Mouse (Mus musculus): ENCODE data around the gene Kptn. TPM values are rescaled to one million over a fixed set of nuclear protein-coding genes. Genes with fewer than 3 reads are reported as not detected.

The Kptn gene
- polyA plus RNA-seq, 1 experiment from 2014 or later = 39.0 TPM

GRCm38 (mm10) chr7:16129846-16130691 lies 10.4 kb downstream of the Kptn start:
- peak; percentile 79 for ATAC-seq (ENCODE audit: low read depth)
- Histone ChIP-seq H3K9ac (replicated peaks; ENCODE audit: low read depth, low read length) (peak overlapping the region; percentile 73), H3K9me3 (ENCODE audit: control insufficient read depth, low read length) (no peaks in the 10 kb centered on the region), H3K36me3 (ENCODE audit: control insufficient read depth, insufficient read depth, low read length) (no peaks in the 10 kb centered on the region; the same call in 1 of the 2 replicates), H3K27ac (ENCODE audit: low read depth, low read length) (peak overlapping the region; percentile 74), H3K27me3 (ENCODE audit: control insufficient read depth, insufficient read depth, low read length) (no peaks in the 10 kb centered on the region), H3K4me1 (ENCODE audit: control insufficient read depth, insufficient read depth, low read length) (peaks cover 38% of the 10 kb centered on the region), H3K4me3 (ENCODE audit: low read depth, low read length) (peak overlapping the region; percentile 63), H3K4me2 (ENCODE audit: low read depth, low read length) (peak overlapping the region; percentile 67)
- under 1% methylated on average over 31 of the region's 38 CpGs for WGBS

DNA sequence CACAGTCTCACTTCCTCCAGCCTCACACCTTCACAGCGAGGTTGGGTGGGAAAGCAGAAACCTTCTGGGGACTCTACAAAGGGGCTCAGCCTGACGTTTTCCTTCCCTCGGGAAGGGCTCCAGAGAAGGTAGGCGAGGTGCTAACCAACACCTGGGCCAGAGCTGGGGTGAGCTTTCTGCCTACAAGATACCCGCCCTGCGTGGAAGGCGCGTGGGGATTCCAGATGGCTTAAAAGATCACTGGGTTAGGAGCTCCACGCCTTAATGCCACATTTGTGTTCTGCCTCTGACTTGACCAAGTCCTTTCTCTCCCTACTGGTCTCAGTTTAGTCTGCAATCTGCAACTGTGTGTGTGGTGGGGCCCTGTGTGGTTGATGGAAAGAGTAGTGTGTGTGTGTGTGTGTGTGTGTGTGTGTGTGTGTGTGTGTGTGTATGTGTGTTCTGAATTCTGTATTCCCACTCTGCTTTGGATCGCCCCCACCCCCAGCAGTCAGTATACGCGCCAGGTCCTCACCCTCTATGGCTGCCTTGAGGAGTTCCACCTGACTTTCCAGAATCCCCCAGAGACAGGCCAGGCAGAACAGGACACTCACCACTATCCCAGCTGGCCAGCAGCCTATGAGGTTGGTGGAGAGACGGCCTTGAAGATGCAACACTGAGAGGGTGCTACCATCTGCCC lies 11.4 kb downstream of the Kptn start:
- Histone ChIP-seq H3K27me3 (ENCODE audit: control insufficient read depth, insufficient read depth, low read length) (no peaks in the 10 kb centered on the region), H3K36me3 (ENCODE audit: control insufficient read depth, insufficient read depth, low read length) (no peaks in the 10 kb centered on the region; the same call in 1 of the 2 replicates), H3K4me2 (ENCODE audit: low read depth, low read length) (peak overlapping the region; percentile 67), H3K4me3 (ENCODE audit: low read depth, low read length) (peak overlapping the region; percentile 63), H3K4me1 (ENCODE audit: control insufficient read depth, insufficient read depth, low read length) (peaks cover 38% of the 10 kb centered on the region), H3K9ac (replicated peaks; ENCODE audit: low read depth, low read length) (peak overlapping the region; percentile 73), H3K9me3 (ENCODE audit: control insufficient read depth, low read length) (no peaks in the 10 kb centered on the region), H3K27ac (ENCODE audit: low read depth, low read length) (peak overlapping the region; percentile 56; the same call in 1 of the 2 replicates)
- ATAC-seq (ENCODE audit: low read depth) = no peak
- WGBS = 35% methylated on average over 13 of the region's 13 CpGs

- Histone ChIP-seq H3K36me3 (ENCODE audit: control insufficient read depth, insufficient read depth, low read length) (no peaks in the 10 kb centered on the region; the same call in 1 of the 2 replicates), H3K4me2 (ENCODE audit: low read depth, low read length) (peak overlapping the region; percentile 67), H3K9ac (replicated peaks; ENCODE audit: low read depth, low read length) (no peak overlapping the region), H3K9me3 (ENCODE audit: control insufficient read depth, low read length) (no peaks in the 10 kb centered on the region), H3K27me3 (ENCODE audit: control insufficient read depth, insufficient read depth, low read length) (no peaks in the 10 kb centered on the region), H3K4me3 (ENCODE audit: low read depth, low read length) (no peak overlapping the region), H3K27ac (ENCODE audit: low read depth, low read length) (0 out of 2 replicates have a peak overlapping the region, but pooled peaks have one; percentile 16), H3K4me1 (ENCODE audit: control insufficient read depth, insufficient read depth, low read length) (peaks cover 38% of the 10 kb centered on the region)
- WGBS = 11% methylated on average over 7 of the region's 7 CpGs
- ATAC-seq (ENCODE audit: low read depth) = no peak
Measured at GRCm38 (mm10) chr7:16132161-16132581, 12.5 kb downstream of the Kptn start.

DNA sequence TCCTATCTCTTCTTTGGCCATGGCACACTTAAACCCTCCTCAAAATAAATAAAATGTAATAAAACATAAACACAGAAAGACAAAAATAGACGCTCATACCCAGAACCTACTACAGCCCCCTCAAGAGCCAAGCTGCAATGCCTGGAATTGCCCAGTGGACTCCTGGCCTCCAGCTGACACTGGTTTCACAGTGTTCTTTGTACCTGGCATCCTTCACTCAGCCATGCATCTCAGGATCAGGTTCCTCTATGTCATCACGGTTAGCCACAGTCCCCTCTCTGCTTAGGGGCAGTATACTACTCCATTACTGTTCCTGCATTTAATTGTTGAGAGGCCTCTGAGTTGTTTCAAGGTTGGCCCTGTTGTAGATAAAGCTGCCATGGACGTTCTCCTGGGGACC lies 13.2 kb downstream of the Kptn start:
- H3K4me3 ChIP-seq (ENCODE audit: low read depth, low read length) = no peak overlapping the region
- H3K27ac ChIP-seq (ENCODE audit: low read depth, low read length) = no peak overlapping the region
- ATAC-seq (ENCODE audit: low read depth) = no peak
- no peaks in the 10 kb centered on the region for H3K27me3 ChIP-seq (ENCODE audit: control insufficient read depth, insufficient read depth, low read length)
- peaks cover 38% of the 10 kb centered on the region for H3K4me1 ChIP-seq (ENCODE audit: control insufficient read depth, insufficient read depth, low read length)
- H3K9ac ChIP-seq (replicated peaks; ENCODE audit: low read depth, low read length) = no peak overlapping the region
- no peaks in the 10 kb centered on the region for H3K9me3 ChIP-seq (ENCODE audit: control insufficient read depth, low read length)
- no peaks in the 10 kb centered on the region for H3K36me3 ChIP-seq (ENCODE audit: control insufficient read depth, insufficient read depth, low read length)
- H3K4me2 ChIP-seq (ENCODE audit: low read depth, low read length) = no peak overlapping the region
- 69% methylated on average over 3 of the region's 3 CpGs for WGBS

- H3K9me3 ChIP-seq (ENCODE audit: control insufficient read depth, low read length) = no peaks in the 10 kb centered on the region
- H3K4me2 ChIP-seq (ENCODE audit: low read depth, low read length) = peak overlapping the region; percentile 8; the same call in 1 of the 2 replicates
- ATAC-seq (ENCODE audit: low read depth) = no peak
- peak overlapping the region; percentile 52 for H3K27ac ChIP-seq (ENCODE audit: low read depth, low read length)
- no peak overlapping the region for H3K4me3 ChIP-seq (ENCODE audit: low read depth, low read length)
- H3K9ac ChIP-seq (replicated peaks; ENCODE audit: low read depth, low read length) = no peak overlapping the region
- H3K4me1 ChIP-seq (ENCODE audit: control insufficient read depth, insufficient read depth, low read length) = peaks cover 41% of the 10 kb centered on the region
- WGBS = 89% methylated on average over 9 of the region's 9 CpGs
- no peaks in the 10 kb centered on the region for H3K36me3 ChIP-seq (ENCODE audit: control insufficient read depth, insufficient read depth, low read length)
- H3K27me3 ChIP-seq (ENCODE audit: control insufficient read depth, insufficient read depth, low read length) = no peaks in the 10 kb centered on the region
Measured at GRCm38 (mm10) chr7:16133691-16134090, 14.0 kb downstream of the Kptn start.

DNA sequence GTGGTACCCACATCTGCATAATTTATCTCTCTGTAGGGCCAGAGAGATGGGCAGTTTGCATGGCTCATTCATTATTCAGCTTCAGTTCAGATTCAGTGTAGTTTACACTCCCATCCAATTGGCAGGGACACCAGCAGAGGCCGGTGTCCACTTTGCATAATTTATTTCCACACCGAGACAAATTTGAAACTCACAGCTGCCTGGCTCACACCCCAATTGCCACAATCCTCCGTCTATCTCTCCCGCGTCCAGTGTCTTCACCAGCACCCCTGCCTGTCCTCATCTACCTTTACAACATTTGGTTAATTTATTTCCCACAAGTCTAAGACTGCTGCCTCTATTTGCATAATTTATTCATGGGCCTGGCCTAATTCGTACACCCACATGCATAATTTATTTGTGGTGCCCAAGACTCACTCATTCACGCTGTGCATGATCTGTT lies 15.3 kb downstream of the Kptn start:
- Histone ChIP-seq H3K27me3 (ENCODE audit: control insufficient read depth, insufficient read depth, low read length) (no peaks in the 10 kb centered on the region), H3K4me3 (ENCODE audit: low read depth, low read length) (no peak overlapping the region), H3K9me3 (ENCODE audit: control insufficient read depth, low read length) (no peaks in the 10 kb centered on the region), H3K9ac (replicated peaks; ENCODE audit: low read depth, low read length) (no peak overlapping the region), H3K4me2 (ENCODE audit: low read depth, low read length) (peak overlapping the region; percentile 16; the same call in 1 of the 2 replicates), H3K4me1 (ENCODE audit: control insufficient read depth, insufficient read depth, low read length) (peaks cover 35% of the 10 kb centered on the region), H3K27ac (ENCODE audit: low read depth, low read length) (peak overlapping the region; percentile 52; the same call in 1 of the 2 replicates), H3K36me3 (ENCODE audit: control insufficient read depth, insufficient read depth, low read length) (no peaks in the 10 kb centered on the region)
- WGBS = 12% methylated on average over 7 of the region's 7 CpGs
- ATAC-seq (ENCODE audit: low read depth) = peak; percentile 62

DNA sequence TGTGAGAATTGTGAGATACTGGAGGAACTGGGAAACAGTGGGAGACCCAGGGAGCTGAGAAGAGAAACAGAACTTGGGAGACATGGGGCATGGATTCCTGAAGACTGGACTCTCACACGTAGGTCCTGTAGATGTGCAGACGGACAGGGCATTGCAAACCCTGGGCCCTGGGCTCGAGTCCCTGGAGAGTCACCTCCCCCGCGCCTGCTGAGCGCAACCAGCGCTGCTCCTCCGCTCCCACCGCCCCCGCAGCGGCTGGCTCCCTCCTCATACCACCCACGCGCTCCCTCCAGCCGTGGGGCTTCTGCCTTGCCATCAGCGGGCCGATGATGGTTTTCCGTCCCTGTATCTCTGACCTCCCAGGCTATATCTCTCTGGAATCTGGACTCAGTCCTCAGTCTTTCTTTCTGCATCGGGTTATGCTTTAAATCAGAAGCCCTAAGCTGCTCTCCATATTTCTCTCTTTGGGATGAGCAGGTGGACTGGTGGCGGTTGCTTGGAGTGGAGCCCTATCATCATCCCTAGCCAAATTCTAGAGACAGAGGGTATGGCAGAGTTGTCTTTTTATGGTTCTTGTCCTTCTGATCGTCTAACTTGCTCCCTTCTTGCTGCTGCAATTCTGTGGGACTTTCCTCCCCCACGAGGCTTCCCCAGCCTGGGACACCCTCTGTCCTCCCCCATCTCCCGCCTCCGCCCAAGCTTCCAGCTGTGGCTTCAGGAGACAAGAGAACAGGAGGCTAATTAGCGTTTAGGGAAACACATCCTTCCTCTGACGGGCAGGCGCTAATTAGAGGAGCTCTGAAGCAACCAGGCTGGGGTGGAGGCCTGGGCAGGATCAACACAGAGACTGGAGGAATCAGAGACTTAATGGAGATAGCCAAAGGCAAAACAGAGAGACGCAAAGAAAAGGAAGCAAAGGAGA lies 27.1 kb downstream of the Kptn start:
- no peaks in the 10 kb centered on the region for H3K9me3 ChIP-seq (ENCODE audit: control insufficient read depth, low read length)
- ATAC-seq (ENCODE audit: low read depth) = no peak
- no peak overlapping the region for H3K4me2 ChIP-seq (ENCODE audit: low read depth, low read length)
- no peaks in the 10 kb centered on the region for H3K27me3 ChIP-seq (ENCODE audit: control insufficient read depth, insufficient read depth, low read length)
- no peak overlapping the region for H3K9ac ChIP-seq (replicated peaks; ENCODE audit: low read depth, low read length)
- H3K4me1 ChIP-seq (ENCODE audit: control insufficient read depth, insufficient read depth, low read length) = peaks cover 3% of the 10 kb centered on the region; the same call in 1 of the 2 replicates
- H3K27ac ChIP-seq (ENCODE audit: low read depth, low read length) = no peak overlapping the region
- H3K36me3 ChIP-seq (ENCODE audit: control insufficient read depth, insufficient read depth, low read length) = peaks cover 4% of the 10 kb centered on the region; the same call in 1 of the 2 replicates
- WGBS = 26% methylated on average over 27 of the region's 27 CpGs
- no peak overlapping the region for H3K4me3 ChIP-seq (ENCODE audit: low read depth, low read length)

GRCm38 (mm10) chr7:16147643-16148042 lies 27.9 kb downstream of the Kptn start:
- Histone ChIP-seq H3K4me2 (ENCODE audit: low read depth, low read length) (no peak overlapping the region), H3K27ac (ENCODE audit: low read depth, low read length) (no peak overlapping the region), H3K4me3 (ENCODE audit: low read depth, low read length) (no peak overlapping the region), H3K4me1 (ENCODE audit: control insufficient read depth, insufficient read depth, low read length) (peaks cover 3% of the 10 kb centered on the region; the same call in 1 of the 2 replicates), H3K27me3 (ENCODE audit: control insufficient read depth, insufficient read depth, low read length) (no peaks in the 10 kb centered on the region), H3K36me3 (ENCODE audit: control insufficient read depth, insufficient read depth, low read length) (no peaks in the 10 kb centered on the region), H3K9ac (replicated peaks; ENCODE audit: low read depth, low read length) (no peak overlapping the region), H3K9me3 (ENCODE audit: control insufficient read depth, low read length) (no peaks in the 10 kb centered on the region)
- 19% methylated on average over 15 of the region's 15 CpGs for WGBS
- ATAC-seq (ENCODE audit: low read depth) = 0 out of 2 replicates have a peak, but pooled peaks have one; percentile 23
